Mouse (Mus musculus): ENCODE data around the gene Olfr293. TPM values are rescaled to one million over a fixed set of nuclear protein-coding genes. Genes with fewer than 3 reads are reported as not detected.

The Olfr293 gene
- total RNA-seq (2023), result not detected

DNA sequence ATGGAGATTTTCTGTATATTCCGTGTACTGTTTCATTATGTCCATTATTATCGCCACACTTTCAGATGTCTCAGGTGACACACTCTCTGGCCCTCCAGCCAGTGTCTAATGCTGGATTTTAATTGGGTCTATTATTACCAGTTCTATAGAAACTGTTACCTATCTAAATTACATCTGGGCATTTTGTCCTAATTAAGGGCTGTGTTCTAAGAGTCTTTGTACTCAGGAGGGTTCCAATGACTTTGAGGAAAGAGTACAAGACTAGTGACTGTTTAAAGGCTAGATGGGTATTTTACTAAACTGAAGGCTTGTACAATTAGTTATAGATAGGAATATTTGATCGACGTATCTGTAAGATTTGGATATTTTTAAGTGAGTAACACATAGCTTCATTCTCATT, at the start of gene Olfr293:
Gene Olfr293, plus strand, starts transcription at position 301 of the 400 bp plus-strand sequence.

DNA sequence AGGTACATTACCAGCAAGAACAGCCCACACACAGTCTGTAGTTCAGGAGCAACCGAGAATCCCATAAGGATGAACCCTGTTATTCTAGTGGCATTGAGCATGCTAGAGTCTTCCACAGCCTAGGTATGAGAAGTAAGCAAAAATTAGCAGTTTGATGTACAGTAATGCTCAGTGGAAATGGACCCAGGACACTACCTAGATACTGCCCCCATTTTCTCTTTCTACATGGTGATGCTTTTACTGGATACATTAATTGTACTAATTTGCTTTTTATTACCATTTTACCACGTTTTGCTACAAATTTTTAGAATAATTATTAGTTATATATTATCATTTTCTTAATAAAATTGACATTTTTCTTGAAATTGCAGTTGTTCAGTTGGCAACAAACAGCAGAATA, 32.3 kb upstream of the Olfr293 start, which contains the start of gene Olfr294:
Gene Olfr294, minus strand, starts transcription at position 101 of the 400 bp plus-strand sequence.

DNA sequence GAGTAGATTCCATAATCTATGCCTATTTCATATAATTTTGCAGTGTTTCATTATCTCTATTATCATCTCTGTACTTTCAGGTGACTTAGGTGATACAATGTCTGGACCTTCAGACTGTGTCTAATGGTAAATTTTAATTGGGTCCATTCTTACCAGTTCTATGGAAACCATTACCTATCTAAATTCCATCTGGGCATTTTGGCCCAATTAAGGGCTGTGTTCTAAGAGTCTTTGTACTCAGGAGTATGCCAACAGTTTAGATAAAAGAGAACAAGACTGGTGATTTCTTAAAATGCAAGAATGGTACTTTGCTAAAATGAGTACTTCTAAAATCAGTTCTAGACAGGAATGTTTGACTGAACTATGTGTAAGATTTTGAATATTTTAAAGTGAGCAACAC, 39.2 kb downstream of the Olfr293 start, which contains the start of gene Olfr292:
Gene Olfr292, plus strand, starts transcription at position 301 of the 400 bp plus-strand sequence.

Other genes starting within 250 kb of the Olfr293 start
- gene Olfr301, start 245.2 kb upstream of the Olfr293 start, total RNA-seq (2023), result not detected
- not detected for gene Olfr299, start 189.1 kb upstream of the Olfr293 start, total RNA-seq (2023)
- gene Olfr298, start 156.6 kb upstream of the Olfr293 start, total RNA-seq (2023), result not detected
- gene Olfr297, start 129.1 kb upstream of the Olfr293 start, total RNA-seq (2023), result not detected
- not detected for gene Olfr295, start 65.2 kb upstream of the Olfr293 start, total RNA-seq (2023)
- gene Olfr294, start 32.4 kb upstream of the Olfr293 start, total RNA-seq (2023), result not detected
- gene Olfr292, start 39.3 kb downstream of the Olfr293 start, total RNA-seq (2023), result not detected
- not detected for gene Folh1, start 126.9 kb downstream of the Olfr293 start, total RNA-seq (2023)
- gene Vmn2r77, start 146.0 kb downstream of the Olfr293 start, total RNA-seq (2023), result not detected

Measured in CD8-positive naive resting alpha-beta T cell, adult 57 days (primary cell).